Mouse (Mus musculus) heart, embryonic 12.5 days (tissue): ENCODE results near the gene Zglp1. TPM values are rescaled to one million over a fixed set of nuclear protein-coding genes. Genes with fewer than 3 reads are reported as not detected.

ENCODE experiments used
- ATAC-seq: fragments of 200-750 bp; cut with Nextera tagmentation; 2 replicates; pipeline ENCODE4 v1.8.0; 2017; ENCODE audit warnings: moderate TSS enrichment, moderate library complexity; ENCODE audit not compliant: insufficient number of reproducible peaks, low FRiP score
- H3K27ac ChIP-seq: fragments of 300-500 bp; sonication (generic); 2 replicates; pipeline ENCODE4 v1.5.1; 2016; ENCODE audit warnings: mild to moderate bottlenecking, moderate library complexity; ENCODE audit not compliant: poor library complexity, severe bottlenecking
- H3K27me3 ChIP-seq: fragments of 300-500 bp; sonication (generic); replicated peaks from 2 replicates; pipeline ENCODE4 v1.6.1; 2016; ENCODE audit warnings: mild to moderate bottlenecking, moderate library complexity
- H3K36me3 ChIP-seq: fragments of 300-500 bp; sonication (generic); 2 replicates; pipeline ENCODE4 v1.6.1; 2016; ENCODE audit warnings: mild to moderate bottlenecking, moderate library complexity
- H3K4me1 ChIP-seq: fragments of 300-500 bp; sonication (generic); replicated peaks from 2 replicates; pipeline ENCODE4 v1.6.1; 2016; ENCODE audit warnings: mild to moderate bottlenecking
- H3K4me2 ChIP-seq: fragments of 300-500 bp; sonication (generic); 2 replicates; pipeline ENCODE4 v1.6.1; 2016; ENCODE audit warnings: mild to moderate bottlenecking, moderate library complexity
- H3K4me3 ChIP-seq: fragments of 300-500 bp; sonication (generic); 2 replicates; pipeline ENCODE4 v1.5.1; 2016; ENCODE audit warnings: mild to moderate bottlenecking
- H3K9ac ChIP-seq: fragments of 300-500 bp; sonication (generic); 2 replicates; pipeline ENCODE4 v1.6.1; 2016; ENCODE audit warnings: mild to moderate bottlenecking, moderate library complexity
- H3K9me3 ChIP-seq: fragments of 300-500 bp; sonication (generic); replicated peaks from 2 replicates; pipeline ENCODE4 v1.6.1; 2016; ENCODE audit warnings: mild to moderate bottlenecking, moderate library complexity
- WGBS: fragments of 180-500 bp; shearing (Covaris S2); methylation state at CpG from one replicate; pipeline ENCODE4 v1.1.7; 2016; 5-methylcytosine and 5-hydroxymethylcytosine counted together
- polyA plus RNA-seq: library from polyadenylated mRNA; unstranded; fragments of >200 nt; fragmentation: Nextera tagmentation; extraction: Ambion mirVana; gene quantifications from 2 replicates; pipeline ENCODE4 v1.2.1, GENCODE M21; 2016

Zglp1 gene
- polyA plus RNA-seq, result 1.0 and 1.1 TPM in 2 replicates

DNA sequence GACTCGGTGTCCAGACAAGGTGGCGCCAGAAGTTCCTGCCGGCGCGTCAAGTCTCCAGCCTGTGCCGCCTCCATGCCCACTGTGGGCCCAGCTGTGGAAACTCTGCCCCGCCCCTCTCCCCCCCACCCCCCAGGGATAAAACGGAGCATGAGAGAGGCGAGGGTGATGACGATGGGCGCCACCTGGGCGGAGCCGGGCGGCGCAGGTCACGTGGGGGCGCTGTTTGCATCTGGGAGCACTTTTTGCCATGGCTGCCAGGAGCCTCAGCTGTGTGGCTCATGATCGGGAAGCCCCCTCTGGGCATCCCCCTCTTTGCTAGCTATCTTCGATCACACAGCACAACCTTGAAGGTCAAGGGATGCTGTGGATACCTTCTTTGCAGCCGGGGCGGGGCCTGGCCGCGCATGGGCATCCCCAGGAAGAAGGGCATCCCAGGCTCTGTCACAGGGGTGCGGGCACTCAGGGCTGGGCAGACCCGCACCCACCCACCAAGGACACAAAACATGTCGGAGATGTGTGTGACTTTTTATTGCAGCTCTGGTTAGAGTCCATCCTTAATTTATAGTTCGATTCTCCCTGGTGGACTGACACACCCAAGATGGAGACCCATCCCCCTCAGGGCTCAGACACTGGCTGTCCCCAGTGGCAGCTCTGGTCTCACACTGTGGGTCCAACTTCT is at the start of gene Zglp1:
TSS of gene Zglp1 (minus strand) at position 88 of the 679 bp plus-strand sequence.
- 79% methylated on average over 27 of the region's 27 CpGs for WGBS
- H3K4me3 ChIP-seq, result no peak within 1 kb of the TSS
- no peak; the same call in 1 of the 2 replicates for ATAC-seq
- peaks cover under 1% of the 10 kb centered on the region for H3K4me1 ChIP-seq
- H3K36me3 ChIP-seq, result peaks cover 66% of the 10 kb centered on the region
- no peaks in the 10 kb centered on the region for H3K27me3 ChIP-seq
- no peak within 1 kb of the TSS for H3K9ac ChIP-seq
- H3K4me2 ChIP-seq, result no peak within 1 kb of the TSS
- H3K27ac ChIP-seq, result no peak within 1 kb of the TSS
- no peaks in the 10 kb centered on the region for H3K9me3 ChIP-seq

DNA sequence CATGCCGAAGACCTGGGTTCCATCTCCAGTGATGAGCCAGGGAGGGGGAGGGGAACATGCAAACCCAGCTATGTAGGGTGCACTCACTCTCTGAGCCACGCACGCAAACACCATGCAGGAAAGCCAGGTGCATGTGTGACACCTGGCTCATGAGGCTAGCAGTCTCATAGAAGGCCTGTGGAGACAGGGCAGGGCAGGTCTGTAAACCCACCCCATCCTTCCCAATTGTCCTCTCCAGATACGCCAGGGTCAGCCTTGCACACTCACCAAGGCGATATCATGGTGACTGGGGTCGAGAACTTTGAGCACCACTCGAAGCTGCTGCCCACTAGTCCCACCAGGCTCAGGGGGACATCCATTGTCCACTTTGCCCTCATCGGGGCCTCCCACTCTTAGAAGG is 48.2 kb upstream of the Zglp1 start:
- Histone ChIP-seq H3K9ac (no peak overlapping the region), H3K4me2 (no peak overlapping the region), H3K36me3 (peaks cover 21% of the 10 kb centered on the region), H3K4me3 (no peak overlapping the region), H3K27me3 (no peaks in the 10 kb centered on the region), H3K4me1 (no peaks in the 10 kb centered on the region), H3K9me3 (no peaks in the 10 kb centered on the region), H3K27ac (no peak overlapping the region)
- WGBS, result 87% methylated on average over 8 of the region's 8 CpGs
- ATAC-seq, result no peak

- Histone ChIP-seq H3K9me3 (no peaks in the 10 kb centered on the region), H3K27me3 (no peaks in the 10 kb centered on the region), H3K4me1 (no peaks in the 10 kb centered on the region), H3K9ac (no peak overlapping the region), H3K4me3 (no peak overlapping the region), H3K4me2 (no peak overlapping the region), H3K36me3 (peaks cover 20% of the 10 kb centered on the region), H3K27ac (no peak overlapping the region)
- 82% methylated on average over 7 of the region's 7 CpGs for WGBS
- ATAC-seq, result no peak
Measured at GRCm38 (mm10) chr9:21114190-21114589, 47.3 kb upstream of the Zglp1 start.

- ATAC-seq, result no peak
- Histone ChIP-seq H3K9ac (no peak overlapping the region), H3K27me3 (no peaks in the 10 kb centered on the region), H3K4me1 (no peaks in the 10 kb centered on the region), H3K4me3 (no peak overlapping the region), H3K27ac (no peak overlapping the region), H3K36me3 (peaks cover 22% of the 10 kb centered on the region), H3K9me3 (no peaks in the 10 kb centered on the region), H3K4me2 (no peak overlapping the region)
- 87% methylated on average over 6 of the region's 6 CpGs for WGBS
Measured at GRCm38 (mm10) chr9:21113751-21114150, 46.9 kb upstream of the Zglp1 start.

- Histone ChIP-seq H3K4me3 (no peak overlapping the region), H3K4me2 (no peak overlapping the region), H3K4me1 (no peaks in the 10 kb centered on the region), H3K27me3 (no peaks in the 10 kb centered on the region), H3K36me3 (peaks cover 25% of the 10 kb centered on the region; the same call in 1 of the 2 replicates), H3K9me3 (no peaks in the 10 kb centered on the region), H3K27ac (no peak overlapping the region), H3K9ac (no peak overlapping the region)
- WGBS, result 44% methylated on average over 23 of the region's 23 CpGs
- ATAC-seq, result no peak
Measured at GRCm38 (mm10) chr9:21107607-21108237, 40.8 kb upstream of the Zglp1 start.

DNA sequence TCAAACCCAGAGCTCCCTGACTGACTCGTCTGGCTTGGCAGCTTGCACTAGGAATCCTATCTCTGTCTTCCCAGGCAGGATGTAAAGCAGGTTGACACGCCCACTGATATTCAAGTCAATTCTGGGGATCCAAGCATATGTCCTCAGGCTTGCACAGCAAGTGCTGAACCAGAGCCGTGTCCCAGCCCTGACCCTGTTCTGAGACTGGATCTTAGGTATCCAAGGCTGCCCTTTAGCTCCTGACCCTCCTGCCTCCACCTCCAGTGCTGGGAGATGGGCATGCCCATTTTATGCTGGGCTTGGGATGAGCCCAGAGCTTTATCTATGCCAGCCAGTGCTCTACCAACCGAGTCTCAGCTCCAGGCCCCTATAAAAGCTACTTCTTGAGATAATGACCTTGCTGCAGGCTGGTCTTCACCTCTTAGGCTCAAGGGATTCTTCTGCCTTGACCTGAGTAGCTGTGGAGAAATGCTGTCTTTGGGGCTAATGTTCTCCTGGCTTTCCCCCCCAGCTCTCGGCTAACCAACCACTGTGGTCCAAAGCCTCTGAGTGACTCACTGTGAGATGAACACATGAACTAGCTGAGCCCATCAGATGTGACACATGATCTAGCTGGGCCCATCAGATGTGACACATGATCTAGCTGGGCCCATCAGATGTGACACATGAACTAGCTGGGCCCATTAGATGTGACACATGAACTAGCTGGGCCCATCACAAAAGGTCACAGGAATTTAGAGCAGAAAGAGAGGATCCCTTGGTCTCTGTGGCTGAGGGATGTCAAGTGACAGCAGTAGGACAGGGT is 39.1 kb upstream of the Zglp1 start:
- Histone ChIP-seq H3K27me3 (no peaks in the 10 kb centered on the region), H3K9ac (no peak overlapping the region), H3K4me2 (no peak overlapping the region), H3K4me3 (no peak overlapping the region), H3K9me3 (no peaks in the 10 kb centered on the region), H3K36me3 (peaks cover 25% of the 10 kb centered on the region; the same call in 1 of the 2 replicates), H3K4me1 (peaks cover under 1% of the 10 kb centered on the region; the same call in 1 of the 2 replicates), H3K27ac (no peak overlapping the region)
- WGBS, result 60% methylated on average over 5 of the region's 5 CpGs
- ATAC-seq, result no peak

GRCm38 (mm10) chr9:21104814-21105213 is 37.9 kb upstream of the Zglp1 start:
- Histone ChIP-seq H3K4me3 (no peak overlapping the region), H3K4me1 (peaks cover 8% of the 10 kb centered on the region), H3K27ac (no peak overlapping the region), H3K9ac (no peak overlapping the region), H3K4me2 (no peak overlapping the region), H3K9me3 (no peaks in the 10 kb centered on the region), H3K27me3 (no peaks in the 10 kb centered on the region), H3K36me3 (peaks cover 20% of the 10 kb centered on the region; the same call in 1 of the 2 replicates)
- ATAC-seq, result no peak
- 89% methylated on average over 6 of the region's 6 CpGs for WGBS

- peaks cover 11% of the 10 kb centered on the region for H3K4me1 ChIP-seq
- no peak overlapping the region for H3K9ac ChIP-seq
- no peak for ATAC-seq
- no peak overlapping the region for H3K4me3 ChIP-seq
- H3K4me2 ChIP-seq, result no peak overlapping the region
- no peak overlapping the region for H3K27ac ChIP-seq
- H3K27me3 ChIP-seq, result no peaks in the 10 kb centered on the region
- H3K36me3 ChIP-seq, result peaks cover 11% of the 10 kb centered on the region; the same call in 1 of the 2 replicates
- no peaks in the 10 kb centered on the region for H3K9me3 ChIP-seq
- 87% methylated on average over 2 of the region's 2 CpGs for WGBS
Measured at GRCm38 (mm10) chr9:21102076-21102475, 35.2 kb upstream of the Zglp1 start.

DNA sequence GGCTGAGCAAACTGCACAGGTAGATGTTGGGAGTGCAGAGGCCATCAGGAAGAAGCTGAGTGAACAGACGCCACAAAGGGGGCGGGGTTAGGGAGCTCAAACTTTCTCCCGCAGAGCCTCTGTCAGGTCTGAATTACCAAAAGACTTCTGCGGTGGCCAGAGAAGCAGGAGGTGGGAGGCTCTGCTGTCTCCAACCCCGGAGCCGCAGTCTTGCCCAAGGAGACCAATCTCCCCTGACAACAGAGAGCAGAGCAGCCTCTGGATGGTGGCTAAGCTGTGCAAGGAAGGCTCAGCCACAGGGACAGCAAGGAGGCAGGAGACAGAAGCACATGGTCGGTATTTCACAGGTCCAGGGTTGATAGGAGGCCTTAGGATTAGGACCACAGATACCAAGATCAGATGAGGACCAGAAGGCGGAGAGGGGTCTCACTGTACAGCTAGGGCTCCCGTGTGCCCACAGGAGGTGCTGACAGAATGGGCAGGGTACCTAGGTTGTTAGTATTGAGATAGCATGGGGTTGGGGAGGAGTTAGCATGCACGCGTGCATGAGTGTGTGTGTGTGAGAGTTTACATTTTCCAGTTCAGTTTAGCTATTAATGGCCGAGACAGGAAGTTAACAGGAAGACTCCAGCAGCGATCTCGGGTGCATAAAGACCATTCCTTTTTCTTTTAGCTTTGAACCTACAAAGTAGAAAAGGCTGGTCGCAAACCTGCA is 33.7 kb upstream of the Zglp1 start:
- H3K36me3 ChIP-seq, result peaks cover 8% of the 10 kb centered on the region; the same call in 1 of the 2 replicates
- WGBS, result 41% methylated on average over 15 of the region's 15 CpGs
- H3K4me1 ChIP-seq, result peaks cover 11% of the 10 kb centered on the region
- peak overlapping the region; percentile 32; the same call in 1 of the 2 replicates for H3K9ac ChIP-seq
- H3K9me3 ChIP-seq, result no peaks in the 10 kb centered on the region
- H3K4me2 ChIP-seq, result 0 out of 2 replicates have a peak overlapping the region, but pooled peaks have one; percentile 5
- peak; percentile 30; the same call in 1 of the 2 replicates for ATAC-seq
- no peak overlapping the region for H3K27ac ChIP-seq
- H3K27me3 ChIP-seq, result no peaks in the 10 kb centered on the region
- no peak overlapping the region for H3K4me3 ChIP-seq

- WGBS, result 57% methylated on average over 8 of the region's 8 CpGs
- ATAC-seq, result no peak
Measured at GRCm38 (mm10) chr9:21097793-21098192, 30.9 kb upstream of the Zglp1 start.

More at GRCm38 (mm10) chr9:21097793-21098192, 30.9 kb upstream of the Zglp1 start:
- Histone ChIP-seq H3K4me3 (no peak overlapping the region), H3K36me3 (no peaks in the 10 kb centered on the region), H3K4me2 (no peak overlapping the region), H3K4me1 (peaks cover 11% of the 10 kb centered on the region), H3K27ac (no peak overlapping the region), H3K9me3 (no peaks in the 10 kb centered on the region), H3K27me3 (no peaks in the 10 kb centered on the region), H3K9ac (no peak overlapping the region)
